Mouse (Mus musculus) kidney, embryonic 16.5 days (tissue): ENCODE results near the gene Trmt1. TPM values are rescaled to one million over a fixed set of nuclear protein-coding genes. Genes with fewer than 3 reads are reported as not detected.

ENCODE experiments used
- ATAC-seq: fragments of 200-750 bp; cut with Nextera tagmentation; 2 replicates; pipeline ENCODE4 v1.8.0; 2017; ENCODE audit warnings: moderate TSS enrichment; ENCODE audit not compliant: low FRiP score, low TSS enrichment
- H3K27ac ChIP-seq: fragments of 300-500 bp; sonication (generic); 2 replicates; pipeline ENCODE4 v1.5.1; 2014; ENCODE audit warnings: low read length
- H3K27me3 ChIP-seq: fragments of 300-500 bp; sonication (generic); 2 replicates; pipeline ENCODE4 v1.6.1; 2014; ENCODE audit warnings: low read length, control low read depth, mixed read lengths; ENCODE audit not compliant: insufficient read depth
- H3K36me3 ChIP-seq: fragments of 300-500 bp; sonication (generic); 2 replicates; pipeline ENCODE4 v1.6.1; 2014; ENCODE audit warnings: low read length, control low read depth, mixed read lengths; ENCODE audit not compliant: insufficient read depth
- H3K4me1 ChIP-seq: fragments of 300-500 bp; sonication (generic); 2 replicates; pipeline ENCODE4 v1.6.1; 2014; ENCODE audit warnings: low read length, control low read depth, mixed read lengths; ENCODE audit not compliant: insufficient read depth
- H3K4me2 ChIP-seq: fragments of 300-500 bp; sonication (generic); replicated peaks from 2 replicates; pipeline ENCODE4 v1.6.1; 2014; ENCODE audit warnings: low read depth, low read length
- H3K4me3 ChIP-seq: fragments of 300-500 bp; sonication (generic); 2 replicates; pipeline ENCODE4 v1.5.1; 2014; ENCODE audit warnings: mild to moderate bottlenecking, low read length
- H3K9ac ChIP-seq: fragments of 300-500 bp; sonication (generic); replicated peaks from 2 replicates; pipeline ENCODE4 v1.6.1; 2014; ENCODE audit warnings: low read length
- H3K9me3 ChIP-seq: fragments of 300-500 bp; sonication (generic); 2 replicates; pipeline ENCODE4 v1.6.1; 2016; ENCODE audit warnings: low read length, control low read depth
- WGBS: fragments of 180-500 bp; shearing (Covaris S2); extraction: QIAGEN DNeasy Blood & Tissue Kit; methylation state at CpG from one replicate; pipeline ENCODE4 v1.1.7; 2014; 5-methylcytosine and 5-hydroxymethylcytosine counted together
- polyA plus RNA-seq: library from polyadenylated mRNA; unstranded; fragments of >200 nt; fragmentation: Nextera tagmentation; extraction: Ambion mirVana; gene quantifications from 2 replicates; pipeline ENCODE4 v1.2.1, GENCODE M21; 2015

The Trmt1 gene
- polyA plus RNA-seq, 1 experiment from 2014 or later = 81.5 TPM

DNA sequence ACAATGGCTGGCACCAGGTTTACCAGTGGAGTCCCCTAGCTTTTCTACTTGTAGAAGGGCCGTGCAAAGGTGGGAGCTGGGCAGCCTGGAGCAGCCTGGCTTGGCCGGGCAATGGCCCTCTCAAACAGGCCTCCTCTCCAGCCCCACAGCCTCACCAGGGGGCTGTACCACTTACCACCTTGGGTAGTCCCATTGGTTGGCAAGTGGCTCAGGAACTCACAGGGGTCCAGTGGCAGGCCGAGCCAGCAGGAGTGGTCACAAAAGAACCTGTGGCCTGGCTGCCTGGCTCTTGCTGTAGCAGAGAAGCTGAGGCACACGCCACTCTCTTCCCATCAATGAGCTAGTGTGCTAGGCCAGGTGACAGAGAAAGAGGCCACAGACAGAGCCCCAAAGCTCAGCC is 28.1 kb downstream of the Trmt1 start:
- WGBS = 79% methylated on average over 4 of the region's 4 CpGs
- H3K36me3 ChIP-seq = 0 out of 2 replicates have a peak, but pooled peaks cover 4% of the 10 kb centered on the region

DNA sequence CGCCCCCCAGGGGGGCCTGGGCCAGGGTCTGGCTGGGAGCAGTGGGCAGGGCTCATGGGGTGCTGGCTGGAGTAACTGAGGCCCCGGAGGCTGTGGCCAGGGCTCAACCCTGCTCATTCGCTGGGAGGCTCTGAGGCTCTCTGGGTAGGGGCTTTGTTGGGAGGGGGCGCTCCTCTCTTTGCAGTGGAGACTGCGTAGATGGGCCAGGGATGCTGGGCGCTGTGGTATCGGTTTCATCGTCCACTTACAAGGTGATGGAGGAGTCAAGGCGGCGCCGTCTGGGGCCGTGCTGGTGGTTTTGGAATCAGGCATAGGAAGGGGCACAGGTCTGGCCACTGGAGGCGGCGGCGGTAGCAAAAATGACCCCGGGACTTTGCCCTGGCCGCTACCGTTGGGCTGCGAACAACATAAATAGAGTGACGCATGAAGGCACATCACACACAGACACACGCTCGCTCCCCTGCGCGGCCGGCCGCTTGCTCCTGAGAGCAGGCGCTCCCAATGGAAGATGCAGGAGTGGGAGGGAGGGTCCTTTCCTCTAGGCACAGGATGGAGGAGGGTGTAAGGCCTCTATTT is 29.9 kb downstream of the Trmt1 start:
- no peak overlapping the region; the same call in 1 of the 2 replicates for H3K9ac ChIP-seq
- H3K9me3 ChIP-seq = no peaks in the 10 kb centered on the region
- WGBS = 13% methylated on average over 27 of the region's 27 CpGs
- no peak for ATAC-seq
- peak overlapping the region; percentile 25 for H3K4me2 ChIP-seq
- H3K4me3 ChIP-seq = peak overlapping the region; percentile 4; the same call in 1 of the 2 replicates
- H3K27ac ChIP-seq = no peak overlapping the region
- 0 out of 2 replicates have a peak, but pooled peaks cover 4% of the 10 kb centered on the region for H3K36me3 ChIP-seq
- H3K4me1 ChIP-seq = peaks cover 39% of the 10 kb centered on the region
- H3K27me3 ChIP-seq = peaks cover 33% of the 10 kb centered on the region

More for the DNA sequence above, 28.1 kb downstream of the Trmt1 start:
- Histone ChIP-seq H3K27ac (peak overlapping the region; percentile 69), H3K9ac (no peak overlapping the region), H3K27me3 (peaks cover 30% of the 10 kb centered on the region), H3K4me3 (no peak overlapping the region), H3K4me1 (peaks cover 43% of the 10 kb centered on the region), H3K4me2 (no peak overlapping the region), H3K9me3 (no peaks in the 10 kb centered on the region)
- ATAC-seq = no peak

DNA sequence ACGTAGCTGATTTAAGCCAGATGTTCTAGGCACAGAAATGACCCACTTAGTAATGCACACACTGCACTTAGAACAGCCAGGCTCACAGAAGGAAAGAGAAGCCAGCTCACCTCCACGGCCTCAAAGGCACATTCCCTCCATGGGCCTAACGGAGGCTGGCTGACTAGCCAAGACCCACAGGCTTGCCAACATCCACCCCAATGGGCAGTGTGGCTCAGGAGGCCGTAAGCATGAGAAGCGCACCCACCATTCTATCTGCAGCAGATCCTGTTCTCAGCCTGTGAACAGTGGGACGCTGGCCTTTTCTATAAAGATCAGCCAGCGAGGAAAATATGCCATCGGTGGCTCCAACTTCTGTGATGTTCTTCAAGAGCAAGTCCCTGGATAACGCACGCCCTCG is 30.7 kb downstream of the Trmt1 start:
- 0 out of 2 replicates have a peak, but pooled peaks cover 4% of the 10 kb centered on the region for H3K36me3 ChIP-seq

DNA sequence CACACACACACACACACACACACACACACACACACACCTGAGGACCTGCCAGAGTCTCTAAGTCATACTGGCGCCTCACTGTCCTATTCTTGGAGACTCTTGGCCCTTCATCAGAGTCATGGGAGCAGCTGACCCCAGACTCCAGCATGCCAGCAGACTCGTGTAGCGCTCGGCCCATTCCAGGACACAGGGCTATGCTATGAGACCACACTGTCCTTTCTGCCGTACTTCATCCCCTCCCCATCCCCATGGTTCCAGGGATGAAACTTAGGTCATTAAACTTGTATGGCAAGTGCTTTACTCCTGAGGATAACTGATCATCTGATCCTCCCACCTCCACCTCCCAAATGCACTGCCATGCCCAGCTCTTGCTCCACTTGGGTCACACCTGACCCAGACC is 32.4 kb downstream of the Trmt1 start:
- Histone ChIP-seq H3K9ac (no peak overlapping the region), H3K36me3 (0 out of 2 replicates have a peak, but pooled peaks cover 4% of the 10 kb centered on the region), H3K27me3 (peaks cover 33% of the 10 kb centered on the region), H3K4me2 (no peak overlapping the region), H3K4me1 (peaks cover 33% of the 10 kb centered on the region), H3K27ac (no peak overlapping the region), H3K9me3 (no peaks in the 10 kb centered on the region), H3K4me3 (no peak overlapping the region)
- WGBS = 70% methylated on average over 5 of the region's 5 CpGs
- no peak for ATAC-seq

More for the DNA sequence above, 30.7 kb downstream of the Trmt1 start:
- H3K9ac ChIP-seq = no peak overlapping the region
- H3K4me3 ChIP-seq = no peak overlapping the region
- H3K4me2 ChIP-seq = no peak overlapping the region
- H3K27ac ChIP-seq = no peak overlapping the region
- no peaks in the 10 kb centered on the region for H3K9me3 ChIP-seq
- peaks cover 32% of the 10 kb centered on the region for H3K4me1 ChIP-seq
- peaks cover 33% of the 10 kb centered on the region for H3K27me3 ChIP-seq
- no peak for ATAC-seq
- 89% methylated on average over 11 of the region's 11 CpGs for WGBS

DNA sequence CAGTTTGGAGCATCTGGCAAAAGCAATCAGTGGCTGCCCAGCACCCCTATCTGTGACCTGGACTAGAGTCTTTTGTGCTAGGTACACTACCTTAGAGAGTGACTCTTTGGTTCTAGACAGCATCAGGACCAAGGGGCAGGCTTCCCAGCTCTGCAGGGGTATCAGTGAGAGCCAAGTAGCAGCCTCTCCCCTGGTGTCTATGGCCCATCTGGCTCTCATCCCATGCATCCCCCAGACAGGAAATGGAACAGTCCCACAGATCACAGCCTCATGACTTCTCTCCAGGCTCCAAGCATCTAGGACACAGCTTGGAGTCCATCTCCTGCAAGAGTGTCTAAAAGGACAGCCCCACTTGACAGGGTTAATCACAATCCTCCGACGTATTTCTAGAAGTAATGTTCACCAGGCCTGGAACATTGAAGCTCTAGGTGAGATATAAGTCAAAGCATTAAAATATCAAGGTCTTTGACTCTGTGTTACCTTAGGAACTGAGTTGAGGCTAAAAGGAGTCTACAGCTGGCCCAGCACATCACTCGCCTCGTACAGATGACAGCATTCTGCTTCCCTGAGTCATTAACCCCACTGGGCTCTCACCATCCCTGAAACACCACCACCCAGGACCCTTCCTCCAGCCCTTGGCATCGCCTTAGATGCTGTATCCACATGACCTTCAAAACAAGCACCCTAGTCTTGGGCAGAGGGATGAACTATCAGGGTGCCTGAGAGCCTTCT is 33.0 kb downstream of the Trmt1 start:
- H3K4me2 ChIP-seq = no peak overlapping the region
- no peak for ATAC-seq
- 68% methylated on average over 5 of the region's 5 CpGs for WGBS
- 0 out of 2 replicates have a peak, but pooled peaks cover 4% of the 10 kb centered on the region for H3K36me3 ChIP-seq
- H3K27ac ChIP-seq = no peak overlapping the region
- H3K4me3 ChIP-seq = no peak overlapping the region
- no peak overlapping the region for H3K9ac ChIP-seq
- H3K9me3 ChIP-seq = no peaks in the 10 kb centered on the region
- peaks cover 33% of the 10 kb centered on the region for H3K4me1 ChIP-seq
- H3K27me3 ChIP-seq = peaks cover 31% of the 10 kb centered on the region

DNA sequence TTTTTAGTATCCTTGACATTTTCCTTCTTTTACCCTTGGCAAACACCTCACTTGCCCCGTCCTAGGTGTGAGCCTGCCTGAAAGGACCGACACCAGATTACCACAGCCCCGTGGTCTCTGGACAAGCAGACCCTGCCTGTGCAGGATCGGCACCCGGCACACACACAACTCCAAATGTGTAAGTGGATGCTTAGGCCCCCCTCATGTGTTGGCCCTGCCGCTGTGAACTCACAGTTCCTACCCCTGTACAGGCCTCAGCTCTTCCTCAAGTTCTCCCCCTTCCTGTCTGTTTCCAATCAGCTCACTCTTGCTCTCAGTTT is 36.4 kb downstream of the Trmt1 start:
- Histone ChIP-seq H3K9me3 (no peaks in the 10 kb centered on the region), H3K27me3 (peaks cover 7% of the 10 kb centered on the region), H3K9ac (0 out of 2 replicates have a peak overlapping the region, but pooled peaks have one; percentile 49), H3K4me2 (no peak overlapping the region), H3K4me1 (peaks cover 45% of the 10 kb centered on the region), H3K36me3 (peaks cover 4% of the 10 kb centered on the region; the same call in 1 of the 2 replicates), H3K4me3 (no peak overlapping the region), H3K27ac (peak overlapping the region; percentile 95)
- 71% methylated on average over 6 of the region's 6 CpGs for WGBS
- no peak; the same call in 1 of the 2 replicates for ATAC-seq

DNA sequence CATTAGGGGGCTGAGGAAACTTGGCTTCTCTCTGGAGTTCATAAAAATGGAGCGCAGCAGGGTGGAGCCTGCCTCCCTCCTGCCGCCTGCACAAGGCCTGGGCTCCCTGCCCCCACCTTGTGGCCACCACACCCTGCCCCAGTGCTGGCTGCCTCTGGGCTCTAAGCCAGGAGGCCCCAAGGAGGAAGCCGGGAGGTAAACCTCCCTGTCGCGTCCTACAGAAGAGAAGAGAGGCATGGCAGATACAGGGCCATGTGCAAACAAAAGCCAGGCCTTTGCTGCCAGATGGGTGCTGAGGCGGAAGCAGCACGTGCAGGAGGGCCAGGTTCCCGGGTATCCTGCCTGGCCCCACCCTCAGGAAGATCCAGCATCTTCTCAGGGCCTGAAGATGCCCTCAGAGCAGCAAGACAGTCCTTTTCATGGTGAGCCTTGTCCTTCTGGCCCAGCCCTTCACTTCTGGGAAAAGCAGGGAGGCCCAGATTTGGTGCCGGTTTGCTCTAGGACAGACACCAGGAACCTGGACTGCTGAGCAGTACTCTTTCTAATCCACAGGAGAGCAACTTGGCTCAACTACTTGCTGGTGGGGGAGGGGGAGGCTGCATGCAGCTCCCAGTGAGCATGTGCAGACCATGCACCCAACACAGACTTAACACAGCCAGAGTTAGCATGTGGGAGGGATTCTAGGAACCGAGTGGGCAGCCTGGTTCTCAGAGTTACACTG is 36.9 kb downstream of the Trmt1 start, which contains the start of gene G430095P16Rik:
Gene G430095P16Rik, plus strand, starts transcription at position 158 of the 721 bp plus-strand sequence.
- WGBS = 22% methylated on average over 10 of the region's 10 CpGs
- Histone ChIP-seq H3K27me3 (peaks cover 4% of the 10 kb centered on the region; the same call in 1 of the 2 replicates), H3K4me2 (peak within 1 kb of the TSS; percentile 30), H3K4me1 (peaks cover 45% of the 10 kb centered on the region), H3K9me3 (no peaks in the 10 kb centered on the region), H3K27ac (peak within 1 kb of the TSS; percentile 95), H3K36me3 (peaks cover 4% of the 10 kb centered on the region; the same call in 1 of the 2 replicates), H3K9ac (peak within 1 kb of the TSS; percentile 49), H3K4me3 (peak within 1 kb of the TSS; percentile 14)
- ATAC-seq = peak; percentile 85

DNA sequence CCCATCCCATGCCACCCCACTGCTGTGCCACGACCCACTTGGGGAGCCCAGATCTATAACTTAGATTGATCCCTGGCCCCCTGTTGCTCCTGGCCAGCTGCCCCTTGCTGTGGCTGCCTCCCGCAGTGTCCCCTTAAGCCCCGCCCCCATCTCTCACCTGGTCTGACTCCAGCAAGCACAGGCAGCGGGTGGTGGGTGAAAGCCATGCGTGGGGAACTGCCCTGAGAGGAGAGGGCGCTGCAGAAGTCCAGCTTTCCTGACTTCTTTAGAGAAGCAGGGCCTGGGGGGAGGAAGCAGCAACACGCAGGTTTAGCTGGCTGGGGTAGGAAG is 37.4 kb downstream of the Trmt1 start:
- H3K9me3 ChIP-seq = no peaks in the 10 kb centered on the region
- H3K9ac ChIP-seq = peak overlapping the region; percentile 49
- peaks cover 4% of the 10 kb centered on the region; the same call in 1 of the 2 replicates for H3K36me3 ChIP-seq
- ATAC-seq = no peak
- H3K27ac ChIP-seq = peak overlapping the region; percentile 95
- peaks cover 4% of the 10 kb centered on the region; the same call in 1 of the 2 replicates for H3K27me3 ChIP-seq
- H3K4me2 ChIP-seq = peak overlapping the region; percentile 30
- 25% methylated on average over 7 of the region's 7 CpGs for WGBS
- peaks cover 45% of the 10 kb centered on the region for H3K4me1 ChIP-seq
- H3K4me3 ChIP-seq = peak overlapping the region; percentile 14

DNA sequence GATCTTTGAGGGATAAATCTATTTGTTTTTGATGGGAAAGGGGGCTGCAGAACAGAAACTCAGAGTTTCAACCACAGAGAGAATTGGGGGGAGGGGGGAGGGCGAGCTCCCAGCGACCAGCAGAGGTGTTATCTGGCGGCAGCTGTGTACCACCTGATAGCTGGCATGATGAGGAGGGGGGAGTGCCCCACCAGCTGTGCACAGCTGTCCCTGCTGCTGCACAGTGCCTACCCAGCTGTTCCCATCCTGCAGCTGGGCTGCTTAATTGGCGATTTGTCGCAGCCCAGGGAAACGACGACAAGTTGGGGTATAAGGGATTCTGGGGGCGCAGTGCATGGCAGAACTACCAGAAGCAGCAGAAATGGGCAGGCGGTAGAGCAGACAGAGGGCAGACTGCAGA is 38.6 kb downstream of the Trmt1 start:
- WGBS = 57% methylated on average over 9 of the region's 9 CpGs
- Histone ChIP-seq H3K9me3 (no peaks in the 10 kb centered on the region), H3K4me2 (no peak overlapping the region), H3K36me3 (peaks cover 4% of the 10 kb centered on the region; the same call in 1 of the 2 replicates), H3K27me3 (no peaks in the 10 kb centered on the region), H3K27ac (no peak overlapping the region), H3K9ac (no peak overlapping the region), H3K4me3 (no peak overlapping the region), H3K4me1 (peaks cover 45% of the 10 kb centered on the region)
- no peak for ATAC-seq
